In the genomic region with DNA sequence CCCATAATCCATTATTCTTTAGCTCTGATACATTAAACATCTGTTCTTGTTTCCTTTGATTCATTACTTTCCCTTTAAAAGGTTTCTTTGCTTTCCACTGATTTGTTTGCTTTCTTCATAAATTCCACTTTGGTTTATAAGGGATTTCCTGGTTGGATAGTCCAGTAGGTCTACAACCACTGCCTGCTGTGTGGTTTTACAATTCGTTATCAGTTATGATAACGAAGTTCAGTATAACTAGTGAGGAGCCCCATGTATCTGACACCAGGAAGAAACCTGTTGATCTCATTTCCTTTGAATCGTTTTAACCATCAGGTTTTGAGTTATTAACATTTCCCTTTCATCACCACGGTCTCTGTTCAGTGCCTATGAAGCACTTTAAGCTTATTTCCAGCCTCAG, we compare ENCODE assay signal across 27 mouse cellular contexts.
"Had no signal": no experiment of that assay in that cellular context is flagged by ENCODE, and none has a peak within 500 bp of the region (broad histone marks: within the 10 kb centered on the region; RNA-seq: fewer than 3 reads in every experiment).

No protein-coding gene starts in this region.

- H3K4me3 ChIP-seq: embryonic facial prominence, embryonic 10.5 days; embryonic facial prominence, embryonic 12.5 days; embryonic facial prominence, embryonic 13.5 days; embryonic facial prominence, embryonic 15.5 days; erythroblast, embryonic 14.5 days; forebrain, embryonic 10.5 days; forebrain, embryonic 12.5 days; forebrain, embryonic 13.5 days; forebrain, embryonic 15.5 days; gastrocnemius, adult 2 months had no signal

- H3K27me3 ChIP-seq: embryonic facial prominence, embryonic 12.5 days; embryonic facial prominence, embryonic 13.5 days; embryonic facial prominence, embryonic 15.5 days; forebrain, embryonic 12.5 days; forebrain, embryonic 13.5 days; forebrain, embryonic 15.5 days had no signal

- ATAC-seq: forebrain, embryonic 13.5 days; forebrain, embryonic 14.5 days; forebrain, postnatal 0 days had no signal

- H3K27ac ChIP-seq: embryonic facial prominence, embryonic 10.5 days; embryonic facial prominence, embryonic 12.5 days; embryonic facial prominence, embryonic 13.5 days; embryonic facial prominence, embryonic 15.5 days; forebrain, embryonic 10.5 days; forebrain, embryonic 12.5 days; forebrain, embryonic 13.5 days; forebrain, embryonic 15.5 days; gastrocnemius, adult 2 months had no signal

- H3K9ac ChIP-seq: embryonic facial prominence, embryonic 12.5 days; embryonic facial prominence, embryonic 13.5 days; embryonic facial prominence, embryonic 15.5 days; forebrain, embryonic 12.5 days; forebrain, embryonic 13.5 days; forebrain, embryonic 15.5 days; forebrain, postnatal 0 days had no signal

- H3K4me2 ChIP-seq: embryonic facial prominence, embryonic 12.5 days; embryonic facial prominence, embryonic 13.5 days; embryonic facial prominence, embryonic 15.5 days; forebrain, embryonic 12.5 days; forebrain, embryonic 13.5 days; forebrain, embryonic 15.5 days had no signal

- DNase-seq: cerebellum, adult 2 months; cerebellum, adult 8-10 months; cerebellum, adult 9-10 months; cerebellum, adult 9-11 months; cerebellum, postnatal 10 days; cerebellum, postnatal 14 days; cerebellum, postnatal 25 days; cerebellum, postnatal 36 days; embryo, embryonic 11 days; forebrain, postnatal 0 days; gastrocnemius, adult 2 months; gastrocnemius, postnatal 10 days; gastrocnemius, postnatal 14 days; gastrocnemius, postnatal 25 days; gastrocnemius, postnatal 36 days; heart, adult 11 months; heart, adult 18-20 months had no signal

- H3K4me1 ChIP-seq: embryonic facial prominence, embryonic 10.5 days; embryonic facial prominence, embryonic 12.5 days; embryonic facial prominence, embryonic 13.5 days; embryonic facial prominence, embryonic 15.5 days; forebrain, embryonic 10.5 days; forebrain, embryonic 12.5 days; forebrain, embryonic 13.5 days; forebrain, embryonic 15.5 days had no signal

- H3K9me3 ChIP-seq: embryonic facial prominence, embryonic 10.5 days; embryonic facial prominence, embryonic 12.5 days; embryonic facial prominence, embryonic 13.5 days; embryonic facial prominence, embryonic 15.5 days; forebrain, embryonic 10.5 days; forebrain, embryonic 12.5 days; forebrain, embryonic 13.5 days; forebrain, embryonic 15.5 days had no signal

- H3K36me3 ChIP-seq: embryonic facial prominence, embryonic 10.5 days; embryonic facial prominence, embryonic 12.5 days; embryonic facial prominence, embryonic 13.5 days; embryonic facial prominence, embryonic 15.5 days; forebrain, embryonic 10.5 days; forebrain, embryonic 12.5 days; forebrain, embryonic 15.5 days had no signal
